ENCODE assay signal across 9 mouse cellular contexts in the genomic region with DNA sequence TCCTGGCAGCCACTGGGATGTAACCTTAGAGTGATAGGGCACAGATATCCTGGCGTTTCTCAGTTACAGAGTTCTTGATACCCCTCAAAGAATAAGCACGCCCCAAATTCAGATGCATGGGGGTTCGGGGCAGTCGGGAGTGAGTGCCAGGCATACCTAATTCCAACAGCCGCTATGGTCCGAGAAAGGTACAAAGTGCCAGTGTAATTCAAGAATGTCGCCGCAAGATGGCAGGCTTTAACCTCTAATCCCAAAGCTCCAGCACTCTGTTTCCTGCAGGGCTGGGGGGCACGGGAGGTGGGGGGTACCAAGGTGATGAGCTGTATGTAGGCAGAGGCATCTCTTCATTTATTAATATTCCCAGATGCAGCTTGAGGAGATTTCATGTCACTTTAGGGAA.
DNase-seq lines count a peak whose midpoint lies in the region; ATAC-seq and TF ChIP-seq lines count a peak whose summit lies in the region.
"Had no signal": no experiment of that assay in that cellular context is flagged by ENCODE, and none has a peak within 500 bp of the region (broad histone marks: within the 10 kb centered on the region; RNA-seq: fewer than 3 reads in every experiment).

No protein-coding gene starts in this region.

- H3K27me3 ChIP-seq in embryonic facial prominence, embryonic 13.5 days: peaks cover 13% of the 10 kb centered on the region
- H3K27me3 ChIP-seq in heart, embryonic 16.5 days (ENCODE audit: control insufficient read depth, insufficient read depth, low read length): no peaks in the 10 kb centered on the region
- H3K27me3 ChIP-seq: liver, embryonic 15.5 days had no signal

- H3K36me3 ChIP-seq in ES-E14 (ENCODE audit: control insufficient read depth, insufficient read depth, low read length, poor library complexity, severe bottlenecking): no peaks in the 10 kb centered on the region
- H3K36me3 ChIP-seq in embryonic facial prominence, embryonic 13.5 days: no peaks in the 10 kb centered on the region
- no peaks in the 10 kb centered on the region for H3K36me3 ChIP-seq in heart, embryonic 16.5 days (ENCODE audit: control insufficient read depth, insufficient read depth)
- H3K36me3 ChIP-seq: liver, embryonic 15.5 days had no signal

- H3K27ac ChIP-seq in ES-E14 (ENCODE audit: insufficient read depth, low read depth, low read length, poor library complexity, severe bottlenecking): no peak overlapping the region
- no peak overlapping the region for H3K27ac ChIP-seq in embryonic facial prominence, embryonic 13.5 days
- no peak overlapping the region for H3K27ac ChIP-seq in heart, embryonic 16.5 days (ENCODE audit: low read length)
- no peak overlapping the region for H3K27ac ChIP-seq in olfactory bulb, adult 2 months (ENCODE audit: insufficient read depth, low read depth, low read length)
- H3K27ac ChIP-seq: liver, embryonic 15.5 days had no signal

- TF ChIP-seq CTCF in olfactory bulb, adult 2 months (IDR thresholded peaks at IDR 0.05; ENCODE audit: insufficient read depth, low read depth, low read length): peak; percentile 85

- peak; percentile 52 for DNase-seq in ES-E14 (ENCODE audit: low read depth, low spot score)
- peak; percentile 57 for DNase-seq in adrenal gland, postnatal 14 days
- DNase-seq in kidney, postnatal 36 days: peak; percentile 36 to 75
- peak; percentile 13 to 15 for DNase-seq in lung, adult 18-20 months

- ATAC-seq in embryonic facial prominence, embryonic 13.5 days (ENCODE audit: insufficient number of reproducible peaks, insufficient read depth, low FRiP score, low TSS enrichment, low read depth): no peak
- ATAC-seq in heart, embryonic 16.5 days (replicated peaks; ENCODE audit: extremely low read depth, insufficient read depth, low FRiP score): no peak
- no peak for ATAC-seq in inflammation-experienced regulatory T-cells, adult 6 months

- no peaks in the 10 kb centered on the region for H3K9me3 ChIP-seq in ES-E14 (ENCODE audit: control insufficient read depth, insufficient read depth, low read depth, low read length)
- no peaks in the 10 kb centered on the region for H3K9me3 ChIP-seq in embryonic facial prominence, embryonic 13.5 days
- no peaks in the 10 kb centered on the region for H3K9me3 ChIP-seq in heart, embryonic 16.5 days (replicated peaks; ENCODE audit: control insufficient read depth, low read length)
- H3K9me3 ChIP-seq: liver, embryonic 15.5 days had no signal

- in situ Hi-C loops in ES-E14 (cut with MboI; ENCODE audit: low sequenced_read_pairs in 2 of 2, unreplicated experiment in 2 of 2): no loop called here

- peak overlapping the region; percentile 47 for H3K4me2 ChIP-seq in embryonic facial prominence, embryonic 13.5 days
- peak overlapping the region; percentile 40; the same call in 1 of the 2 replicates for H3K4me2 ChIP-seq in heart, embryonic 16.5 days (ENCODE audit: low read depth, low read length)
- H3K4me2 ChIP-seq: liver, embryonic 15.5 days had no signal

- WGBS in embryonic facial prominence, embryonic 13.5 days: 5% methylated on average over 9 of the region's 9 CpGs
- WGBS in heart, embryonic 16.5 days: 2% methylated on average over 9 of the region's 9 CpGs
- 2% methylated on average over 9 of the region's 9 CpGs for WGBS in olfactory bulb, adult 2 months

- no peak overlapping the region for H3K9ac ChIP-seq in ES-E14 (ENCODE audit: insufficient read depth, low read depth, low read length, poor library complexity, severe bottlenecking)
- no peak overlapping the region for H3K9ac ChIP-seq in embryonic facial prominence, embryonic 13.5 days
- H3K9ac ChIP-seq in heart, embryonic 16.5 days (ENCODE audit: low read length): no peak overlapping the region
- H3K9ac ChIP-seq: liver, embryonic 15.5 days had no signal

- no peaks in the 10 kb centered on the region for H3K4me1 ChIP-seq in ES-E14 (ENCODE audit: control insufficient read depth in 2 of 2, insufficient read depth in 2 of 2, low read length in 2 of 2, poor library complexity in 1 of 2)
- H3K4me1 ChIP-seq in embryonic facial prominence, embryonic 13.5 days: no peaks in the 10 kb centered on the region
- H3K4me1 ChIP-seq in heart, embryonic 16.5 days (ENCODE audit: control insufficient read depth, insufficient read depth, low read length): no peaks in the 10 kb centered on the region
- H3K4me1 ChIP-seq in olfactory bulb, adult 2 months (ENCODE audit: control insufficient read depth, insufficient read depth, low read length): no peaks in the 10 kb centered on the region; the same call in 1 of the 2 replicates
- H3K4me1 ChIP-seq: liver, embryonic 15.5 days had no signal

- no peak for TF ChIP-seq POLR2A in olfactory bulb, adult 2 months (IDR thresholded peaks at IDR 0.05; ENCODE audit: insufficient read depth, low read depth, low read length)

- H3K4me3 ChIP-seq in ES-E14 (ENCODE audit: insufficient read depth in 1 of 2, low read depth in 1 of 2, low read length in 2 of 2, poor library complexity in 1 of 2, severe bottlenecking in 1 of 2): no peak overlapping the region
- H3K4me3 ChIP-seq in embryonic facial prominence, embryonic 13.5 days: no peak overlapping the region
- H3K4me3 ChIP-seq in heart, embryonic 16.5 days (ENCODE audit: low read length): no peak overlapping the region
- peak overlapping the region; percentile 30; the same call in 1 of the 2 replicates for H3K4me3 ChIP-seq in olfactory bulb, adult 2 months (ENCODE audit: insufficient read depth, low read depth, low read length)
- H3K4me3 ChIP-seq: liver, embryonic 15.5 days had no signal

TF ChIP-seq in ES-E14, 5 proteins besides CTCF, POLR2A, EP300 and RAD21:
- TF ChIP-seq ZC3H11A (IDR thresholded peaks at IDR 0.05; ENCODE audit: borderline replicate concordance, low read depth, low read length) (0 out of 2 replicates have a peak, but pooled peaks have one; percentile 26), ZNF384 (IDR thresholded peaks at IDR 0.05; ENCODE audit: low read depth, low read length) (no peak)
TF ChIP-seq in ES-E14: peak in this region for 1.
